Mouse (Mus musculus): ENCODE measurements around the gene Sphk1. TPM values are rescaled to one million over a fixed set of nuclear protein-coding genes. Genes with fewer than 3 reads are reported as not detected.

The Sphk1 gene
- total RNA-seq, 2 experiments from 2014 or later = 1.6 to 2.6 TPM

GRCm38 (mm10) chr11:116567531-116567930, 36.8 kb downstream of the Sphk1 start:
- no peak for DNase-seq

GRCm38 (mm10) chr11:116570821-116571220, 40.1 kb downstream of the Sphk1 start:
- no peak for DNase-seq
- intact Hi-C loops (cut with DNase I; ENCODE audit: low total_unique reads) = no loop called here

More at GRCm38 (mm10) chr11:116567531-116567930, 36.8 kb downstream of the Sphk1 start:
- intact Hi-C loops (cut with DNase I; ENCODE audit: low total_unique reads) = no loop called here

- intact Hi-C loops (cut with DNase I; ENCODE audit: low total_unique reads) = no loop called here
- DNase-seq = no peak
These were observed 41.3 kb downstream of the Sphk1 start for GRCm38 (mm10) chr11:116571767-116572679.

GRCm38 (mm10) chr11:116572756-116573543, 42.2 kb downstream of the Sphk1 start:
- intact Hi-C loops (cut with DNase I; ENCODE audit: low total_unique reads) = no loop called here

GRCm38 (mm10) chr11:116574486-116574885, 43.8 kb downstream of the Sphk1 start:
- no peak for DNase-seq
- intact Hi-C loops (cut with DNase I; ENCODE audit: low total_unique reads) = no loop called here

More at GRCm38 (mm10) chr11:116572756-116573543, 42.2 kb downstream of the Sphk1 start:
- DNase-seq = no peak

- intact Hi-C loops (cut with DNase I; ENCODE audit: low total_unique reads) = no loop called here
- no peak for DNase-seq
These were observed 44.3 kb downstream of the Sphk1 start for GRCm38 (mm10) chr11:116574982-116575381.

GRCm38 (mm10) chr11:116575396-116575795, 44.7 kb downstream of the Sphk1 start:
- DNase-seq = no peak
- intact Hi-C loops (cut with DNase I; ENCODE audit: low total_unique reads) = no loop called here

GRCm38 (mm10) chr11:116579280-116579679, 48.6 kb downstream of the Sphk1 start:
- intact Hi-C loops (cut with DNase I; ENCODE audit: low total_unique reads) = no loop called here
- DNase-seq = no peak

GRCm38 (mm10) chr11:116580031-116580652, 49.4 kb downstream of the Sphk1 start:
- intact Hi-C loops (cut with DNase I; ENCODE audit: low total_unique reads) = no loop called here
- DNase-seq = no peak

- peak; percentile 52 for DNase-seq
- intact Hi-C loops (cut with DNase I; ENCODE audit: low total_unique reads) = no loop called here
These were observed 50.1 kb downstream of the Sphk1 start for GRCm38 (mm10) chr11:116580711-116581375.

- DNase-seq = peak; percentile 89
- intact Hi-C loops (cut with DNase I; ENCODE audit: low total_unique reads) = no loop called here
These were observed 50.7 kb downstream of the Sphk1 start, which contains the start of gene Ube2o for GRCm38 (mm10) chr11:116581376-116581814. Gene Ube2o (minus strand): TSS chr11:116581447.

- DNase-seq = no peak
- intact Hi-C loops (cut with DNase I; ENCODE audit: low total_unique reads) = loop anchor here (2.0 kb wide), 1 partner anchor 43 kb away; no protein-coding TSS in a partner anchor
These were observed 55.0 kb downstream of the Sphk1 start for GRCm38 (mm10) chr11:116585682-116586081.

Other genes starting within 250 kb of the Sphk1 start
- gene Galr2, start 250.0 kb upstream of the Sphk1 start, total RNA-seq (2021) = under 1 TPM; 0.38 to 0.41 TPM
- 10 to 100 TPM; 61.9 to 62.3 TPM for gene Exoc7, start 223.7 kb upstream of the Sphk1 start, total RNA-seq (2021)
- gene Foxj1, start 195.5 kb upstream of the Sphk1 start, total RNA-seq (2021) = under 1 TPM; 0.22 to 0.27 TPM
- 10 to 100 TPM; 38.3 to 48.7 TPM for gene Rnf157, start 117.9 kb upstream of the Sphk1 start, total RNA-seq (2021)
- 10 to 100 TPM; 42.6 to 58.9 TPM for gene Ubald2, start 96.8 kb upstream of the Sphk1 start, total RNA-seq (2021)
- gene Qrich2, start 64.7 kb upstream of the Sphk1 start, total RNA-seq (2021) = not detected
- 10 to 100 TPM; 22.4 to 24.6 TPM for gene Prpsap1, start 36.7 kb upstream of the Sphk1 start, total RNA-seq (2021)
- 10 to 100 TPM; 23.4 to 25.6 TPM for gene Ube2o, start 50.5 kb downstream of the Sphk1 start, total RNA-seq (2021)
- gene Aanat, start 55.5 kb downstream of the Sphk1 start, total RNA-seq (2021) = not detected
- 1 to 10 TPM; 5.9 to 9.0 TPM for gene Rhbdf2, start 96.1 kb downstream of the Sphk1 start, total RNA-seq (2021)
- gene Prcd, start 122.6 kb downstream of the Sphk1 start, total RNA-seq (2021) = under 1 TPM; 0.49 to 0.84 TPM
- 10 to 100 TPM; 16.8 to 22.8 TPM for gene Cygb, start 123.4 kb downstream of the Sphk1 start, total RNA-seq (2021)
- gene St6galnac1, start 244.6 kb downstream of the Sphk1 start, total RNA-seq (2021) = not detected